Mouse (Mus musculus) G1E-ER4 (cell line): ENCODE results near the gene Lkaaear1. TPM values are rescaled to one million over a fixed set of nuclear protein-coding genes. Genes with fewer than 3 reads are reported as not detected.

Experiments used
- GATA1 ChIP-seq: IDR thresholded peaks from one replicate; pipeline ENCODE4 v1.8.0; 2012; ENCODE audit warnings: low read length, inconsistent platforms
- polyA plus RNA-seq: library from polyadenylated mRNA; stranded (reverse); fragments of >175 nt; gene quantifications from 2 replicates; pipeline ENCODE4 v1.2.3, GENCODE M21; 2012

The Lkaaear1 gene
- polyA plus RNA-seq, 1 experiment: not detected

DNA sequence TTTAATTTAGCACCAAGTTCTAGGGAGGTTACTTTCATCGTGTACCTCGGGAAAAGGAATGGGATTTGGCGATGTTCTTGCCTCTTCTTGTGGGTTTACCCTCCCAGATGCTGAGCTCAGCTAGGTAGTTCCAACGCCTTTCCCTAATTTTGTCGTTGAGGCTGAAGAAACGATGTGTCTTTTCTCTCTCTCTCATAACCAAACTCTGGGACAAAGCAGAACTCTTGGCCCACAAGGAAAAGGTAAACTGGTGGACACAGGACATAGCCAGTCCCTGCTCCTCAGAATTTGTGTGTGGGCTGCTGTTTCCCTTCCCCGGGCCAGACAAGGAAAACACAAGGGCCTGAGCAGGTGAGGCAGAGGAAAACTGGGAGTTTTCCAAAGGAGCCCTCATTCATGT, 26.3 kb downstream of the Lkaaear1 start:
- no peak for TF ChIP-seq GATA1

DNA sequence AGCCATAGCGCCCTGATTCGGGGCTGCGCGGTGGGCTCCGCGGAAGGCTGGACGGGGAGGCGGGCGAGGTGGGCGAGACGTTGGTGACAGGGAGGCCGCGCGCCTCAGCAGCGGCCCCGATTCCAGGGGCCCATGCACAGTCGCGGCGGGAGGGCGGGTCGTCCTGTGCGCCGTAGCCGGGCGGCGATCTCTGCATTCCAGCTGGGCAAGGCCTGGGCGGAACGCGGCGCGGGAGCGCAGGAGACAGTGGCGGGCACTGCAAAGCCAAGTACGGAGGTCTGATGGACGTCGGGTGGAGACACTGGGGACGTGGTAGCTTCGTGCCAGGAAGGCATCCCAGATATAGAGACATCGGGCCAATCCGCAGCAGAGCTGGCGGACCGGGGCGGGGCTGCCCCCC, 26.9 kb downstream of the Lkaaear1 start, which contains the start of gene Sox18:
TSS of gene Sox18 (minus strand) at position 315 of the 400 bp plus-strand sequence.
- no peak for TF ChIP-seq GATA1

DNA sequence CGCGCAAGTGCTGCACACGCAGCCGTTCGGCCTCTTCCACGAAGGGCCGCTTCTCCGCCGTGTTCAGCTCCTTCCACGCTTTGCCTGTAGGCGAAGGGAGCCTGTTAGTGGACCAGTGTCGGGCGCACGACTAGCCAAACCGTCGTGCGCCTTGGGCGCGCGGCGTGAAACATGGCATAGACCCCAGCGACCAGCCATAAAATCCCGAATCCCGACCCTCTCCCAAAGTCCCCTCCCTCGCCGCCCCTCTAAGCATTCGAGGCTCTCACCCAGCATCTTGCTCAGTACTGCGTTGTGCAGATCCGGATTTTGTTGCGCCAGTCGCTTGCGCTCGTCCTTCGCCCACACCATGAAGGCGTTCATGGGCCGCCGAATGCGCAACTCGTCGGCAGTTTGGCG, 27.3 kb downstream of the Lkaaear1 start:
- TF ChIP-seq GATA1: no peak

DNA sequence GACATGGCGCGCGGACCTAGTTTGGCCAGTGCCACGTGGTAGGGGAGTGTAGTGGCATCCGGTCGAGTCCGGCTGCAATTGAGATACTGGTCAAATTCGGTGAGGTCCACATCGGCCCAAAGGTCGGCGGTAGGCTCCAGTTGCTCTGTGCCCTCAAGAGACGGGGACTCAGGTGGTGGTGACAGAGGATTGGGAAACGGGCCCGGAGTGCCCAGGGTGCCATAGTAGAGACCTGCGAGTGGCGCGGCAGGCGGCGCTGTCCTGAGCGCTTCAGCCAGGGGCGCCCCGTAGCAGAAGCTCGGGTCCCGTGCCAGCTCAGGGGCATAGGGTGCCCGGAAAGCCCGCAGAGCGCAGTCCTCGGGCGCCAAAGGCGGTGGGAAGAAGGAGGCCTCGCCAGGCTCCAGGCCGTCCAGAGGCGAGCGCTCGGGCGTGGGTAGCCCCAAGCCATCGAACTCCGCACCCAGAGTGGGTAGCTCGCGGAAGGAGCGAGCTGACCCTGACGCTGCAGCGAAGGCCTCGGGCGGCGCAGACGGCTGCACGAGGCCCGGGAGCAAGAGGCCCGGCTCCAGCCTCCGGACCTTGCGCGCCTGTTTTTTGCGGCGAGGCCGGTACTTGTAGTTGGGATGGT, 27.8 kb downstream of the Lkaaear1 start:
- no peak for TF ChIP-seq GATA1

DNA sequence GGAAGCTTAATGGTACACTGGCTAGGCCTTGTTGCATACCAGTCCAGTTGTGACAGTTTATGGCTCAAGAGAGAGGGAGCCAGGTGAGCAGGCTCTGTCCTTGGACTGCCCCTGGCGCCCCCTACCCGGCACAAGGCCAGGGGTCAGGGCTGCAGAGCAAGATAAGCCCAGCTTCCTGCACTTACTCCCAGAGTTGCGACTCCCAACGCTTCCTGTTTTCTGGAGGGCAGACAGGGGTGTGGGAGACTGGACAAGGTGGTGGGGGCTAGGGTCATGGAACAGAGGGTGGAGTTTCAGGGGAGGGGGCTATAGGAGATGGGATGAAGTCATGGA, 35.0 kb downstream of the Lkaaear1 start:
- no peak for TF ChIP-seq GATA1

DNA sequence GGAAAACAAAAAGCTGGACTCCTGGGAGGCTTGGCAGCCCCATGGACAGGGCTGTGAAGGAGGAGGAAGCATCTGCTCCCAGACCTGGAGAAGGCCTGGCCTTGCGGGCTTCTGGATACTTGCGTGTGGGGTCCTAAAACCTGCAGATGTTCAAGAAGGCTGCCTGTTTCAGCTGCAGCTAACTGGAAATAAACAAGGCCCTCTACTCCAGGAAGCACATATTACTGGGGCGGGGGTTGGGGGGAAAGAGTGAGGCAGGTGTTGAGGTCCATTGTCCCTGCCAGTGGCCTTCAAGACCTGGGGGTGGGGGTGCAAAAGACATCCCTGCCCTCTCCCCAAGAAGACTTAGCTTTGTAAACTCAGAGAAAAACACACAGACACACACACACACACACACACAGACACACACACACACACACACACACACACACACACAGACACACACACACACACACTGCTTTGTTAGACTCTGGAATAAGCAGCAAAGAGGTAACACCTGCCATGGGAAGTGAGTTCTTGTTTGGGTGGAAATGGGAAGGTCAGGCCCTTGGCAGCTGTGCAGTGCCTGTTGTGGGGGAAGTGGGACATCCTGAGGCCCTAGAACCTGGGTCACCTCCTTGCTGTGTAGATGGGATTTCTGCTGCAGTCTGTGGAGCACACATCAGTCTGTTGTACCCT, 35.5 kb downstream of the Lkaaear1 start:
- no peak for TF ChIP-seq GATA1

DNA sequence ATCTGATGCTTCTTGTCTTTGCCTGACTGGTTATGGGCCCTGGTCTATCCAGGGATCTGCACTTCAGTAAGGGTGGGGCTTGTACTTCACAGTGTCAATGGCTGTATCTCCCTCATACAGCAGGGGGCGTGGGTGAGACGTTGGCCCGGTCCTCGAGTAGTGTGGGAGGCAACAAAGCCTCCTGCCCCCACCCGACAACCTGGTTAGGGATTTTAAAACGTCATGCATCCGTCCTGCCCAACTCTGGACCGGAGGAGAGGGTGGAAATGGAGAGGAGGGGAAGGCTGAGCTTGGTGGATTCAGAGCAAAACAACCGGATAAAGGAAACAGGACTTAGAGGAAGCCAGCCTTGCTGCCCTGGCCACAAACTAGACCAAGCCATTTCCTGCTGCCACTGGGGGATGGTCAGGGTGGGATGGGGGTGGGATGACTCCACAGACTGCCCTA, 38.6 kb downstream of the Lkaaear1 start:
- no peak for TF ChIP-seq GATA1

DNA sequence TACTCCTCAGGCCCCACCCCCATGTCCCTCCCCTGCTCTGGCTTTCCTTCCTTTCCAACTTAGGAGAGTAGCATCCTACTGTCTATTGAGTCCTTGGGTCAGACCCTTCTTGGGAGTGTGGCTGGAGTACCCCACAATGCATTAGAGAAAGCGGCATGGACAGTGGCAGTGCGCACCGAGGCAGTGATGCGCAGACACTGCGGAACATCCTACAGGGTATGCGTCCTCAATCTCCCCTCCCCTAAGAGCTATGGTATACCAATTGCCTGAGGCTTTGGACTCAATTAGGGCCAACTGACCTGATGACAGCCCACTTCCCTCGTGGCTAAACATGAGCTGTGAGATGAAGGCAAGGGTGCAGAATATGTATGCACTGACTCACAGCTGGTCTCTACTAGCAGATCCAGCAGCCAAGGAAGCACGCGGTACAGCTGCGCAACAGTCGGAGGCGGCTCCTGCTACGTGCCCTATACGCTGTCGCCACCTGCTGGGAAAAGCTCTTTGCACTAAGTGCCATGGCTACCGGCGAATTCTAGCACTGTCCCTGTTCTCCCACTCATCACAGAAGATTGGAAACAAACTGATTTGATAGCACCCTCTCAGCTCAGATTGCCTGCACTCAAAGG, 39.2 kb downstream of the Lkaaear1 start:
- no peak for TF ChIP-seq GATA1

DNA sequence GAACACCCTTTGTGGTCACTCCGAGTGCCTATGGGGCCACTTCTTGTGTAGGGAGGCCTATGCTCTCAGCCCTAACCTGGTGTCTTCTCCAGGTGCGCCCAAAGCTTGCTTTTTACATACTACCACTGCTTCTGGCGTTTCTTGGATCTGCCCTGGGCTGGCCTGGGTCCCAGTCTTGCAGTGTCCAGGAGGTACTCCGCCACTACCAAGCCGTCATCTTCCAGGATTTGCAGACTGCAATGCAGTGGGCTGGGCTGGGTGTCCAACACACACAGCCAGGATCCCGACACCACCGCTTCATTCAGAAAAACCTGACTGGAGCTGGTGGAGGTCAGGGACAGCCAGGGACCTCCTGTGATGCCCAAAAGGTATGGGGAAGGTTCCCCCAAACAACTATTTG, 39.7 kb downstream of the Lkaaear1 start:
- TF ChIP-seq GATA1: no peak

DNA sequence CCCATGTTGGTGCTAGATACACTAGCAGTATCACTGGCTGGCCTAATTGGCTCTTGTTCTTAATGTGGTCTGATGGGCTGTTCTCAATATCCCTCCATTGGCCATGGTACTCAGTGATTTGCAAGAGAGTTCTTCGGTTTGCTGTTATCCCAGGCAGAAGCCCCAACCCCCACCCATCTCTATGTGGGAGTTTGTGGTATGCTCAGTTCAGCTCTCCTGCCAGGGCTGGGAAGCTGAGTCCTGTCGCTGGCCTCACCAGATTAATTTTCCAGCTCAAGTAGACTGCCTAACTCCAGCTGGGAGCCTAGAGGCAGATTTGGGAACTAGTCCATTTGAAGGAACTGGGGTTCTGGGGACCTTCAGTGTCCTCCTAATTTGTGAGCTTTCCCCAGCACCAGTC, 40.8 kb downstream of the Lkaaear1 start:
- no peak for TF ChIP-seq GATA1

DNA sequence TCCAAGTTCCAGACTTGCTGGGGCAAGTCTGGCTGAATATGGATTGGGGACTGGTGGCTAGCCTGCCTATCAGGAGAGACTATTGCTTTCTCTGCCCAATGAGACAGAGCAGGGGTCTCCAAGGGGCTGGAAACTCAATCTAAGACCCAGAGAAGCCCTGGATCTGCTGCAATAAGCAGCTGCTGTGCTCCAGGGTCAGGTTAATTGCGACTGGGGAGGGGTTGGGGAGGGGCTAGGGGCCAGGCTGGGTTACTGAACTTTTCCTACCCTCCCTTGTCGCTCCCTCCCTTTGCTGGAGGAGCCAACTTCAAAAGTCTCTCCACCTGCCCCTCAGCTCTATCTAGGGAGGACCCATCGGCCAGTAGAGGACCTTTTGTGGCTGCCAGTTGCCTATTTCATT, 41.5 kb downstream of the Lkaaear1 start, which contains the start of gene Gm29797:
TSS of gene Gm29797 (plus strand) at position 301 of the 400 bp plus-strand sequence.
- TF ChIP-seq GATA1: no peak

DNA sequence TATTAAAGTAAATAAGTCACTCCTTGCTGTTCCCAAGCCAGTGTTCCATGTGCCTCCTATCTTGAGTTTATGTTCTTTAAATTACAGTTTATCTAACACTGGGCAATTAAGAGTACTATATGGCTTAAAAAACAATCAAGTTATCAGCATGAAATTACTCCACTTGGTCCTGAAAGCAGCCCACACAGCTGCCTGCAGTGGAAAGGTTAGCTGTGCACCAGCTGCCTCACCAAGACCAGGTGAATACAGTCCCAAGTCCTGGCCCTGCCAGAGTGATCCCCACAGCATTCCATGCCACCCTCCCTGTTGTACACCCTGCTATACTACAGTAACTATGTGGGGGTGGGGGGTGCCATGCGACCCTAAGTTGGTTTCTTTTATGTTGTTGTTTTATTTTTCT, 44.7 kb downstream of the Lkaaear1 start:
- TF ChIP-seq GATA1: no peak

DNA sequence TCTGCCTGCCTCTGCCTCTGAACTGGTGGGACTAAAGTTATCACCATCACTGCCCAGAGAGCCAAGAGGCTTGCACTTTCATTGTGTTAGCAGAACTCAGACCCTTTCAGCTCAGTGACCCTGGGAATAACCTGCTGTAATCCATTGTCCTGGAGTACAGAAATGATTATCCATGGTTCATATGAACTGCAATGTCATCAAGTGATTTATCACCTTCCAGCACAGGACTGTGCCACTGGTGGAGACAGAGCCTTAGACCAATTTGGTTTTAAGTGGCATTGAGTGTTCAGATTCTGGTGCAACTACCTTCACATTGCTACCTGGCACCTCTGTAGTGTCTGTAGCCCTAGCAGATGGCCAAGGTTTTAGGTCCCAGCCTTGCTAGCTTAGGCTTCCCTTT, 45.2 kb downstream of the Lkaaear1 start:
- no peak for TF ChIP-seq GATA1

DNA sequence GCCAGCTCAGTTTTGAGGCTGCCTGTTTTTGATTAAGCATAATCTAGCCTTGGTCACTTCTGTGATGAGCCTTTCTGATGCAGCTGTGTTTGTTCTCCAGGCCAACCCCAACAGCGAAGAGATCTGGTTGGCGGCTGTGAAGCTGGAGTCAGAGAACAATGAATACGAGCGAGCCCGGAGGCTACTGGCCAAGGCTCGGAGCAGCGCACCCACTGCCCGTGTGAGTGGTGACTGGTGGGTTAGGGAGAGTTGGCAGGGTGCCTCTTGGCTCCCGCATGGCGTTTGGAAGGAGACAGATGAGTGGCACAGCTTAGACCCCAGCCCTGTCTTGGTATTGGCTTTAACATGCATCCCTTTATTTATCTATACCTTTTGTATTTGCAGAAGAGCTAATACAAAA, 49.3 kb downstream of the Lkaaear1 start:
- no peak for TF ChIP-seq GATA1

Other genes with a start within 250 kb of the Lkaaear1 start
- gene Zbtb46, start 239.0 kb downstream of the Lkaaear1 start, polyA plus RNA-seq: 0.11 and 0.22 TPM in 2 replicates
- gene Abhd16b, start 205.2 kb downstream of the Lkaaear1 start, polyA plus RNA-seq: not detected in 2 replicates
- 31.1 and 70.5 TPM in 2 replicates for gene Tpd52l2, start 201.3 kb downstream of the Lkaaear1 start, polyA plus RNA-seq
- 27.9 and 31.8 TPM in 2 replicates for gene Dnajc5, start 178.0 kb downstream of the Lkaaear1 start, polyA plus RNA-seq
- gene Uckl1, start 113.5 kb downstream of the Lkaaear1 start, polyA plus RNA-seq: 71.6 and 72.0 TPM in 2 replicates
- 25.6 and 26.6 TPM in 2 replicates for gene Prpf6, start 106.6 kb downstream of the Lkaaear1 start, polyA plus RNA-seq
- gene Zfp512b, start 105.6 kb downstream of the Lkaaear1 start, polyA plus RNA-seq: 82.6 and 93.4 TPM in 2 replicates
- 2.2 and 2.4 TPM in 2 replicates for gene Samd10, start 99.2 kb downstream of the Lkaaear1 start, polyA plus RNA-seq
- not detected in 2 replicates for gene Gm29797, start 41.4 kb downstream of the Lkaaear1 start, polyA plus RNA-seq
- gene Sox18, start 26.8 kb downstream of the Lkaaear1 start, polyA plus RNA-seq: 0.05 TPM in 1 of 2 replicates, not detected in the other
- gene Tcea2, start 18.1 kb downstream of the Lkaaear1 start, polyA plus RNA-seq: not detected in 2 replicates
- 20.0 and 25.5 TPM in 2 replicates for gene Rgs19, start 4.5 kb downstream of the Lkaaear1 start, polyA plus RNA-seq
- gene Oprl1, start 16.6 kb upstream of the Lkaaear1 start, polyA plus RNA-seq: not detected in 2 replicates
- not detected in 2 replicates for gene Myt1, start 64.9 kb upstream of the Lkaaear1 start, polyA plus RNA-seq
- gene Pcmtd2, start 139.4 kb upstream of the Lkaaear1 start, polyA plus RNA-seq: 13.2 and 19.6 TPM in 2 replicates
- 1.5 and 6.3 TPM in 2 replicates for gene Polr3k, start 165.9 kb upstream of the Lkaaear1 start, polyA plus RNA-seq